Mouse (Mus musculus) testis, adult 2 months (tissue): ENCODE measurements around the gene Rccd1.

Source experiments
- CTCF ChIP-seq: fragments of 200-500 bp; IDR thresholded peaks from 2 replicates; pipeline ENCODE4 v1.5.1; 2012; ENCODE audit warnings: low read depth, mild to moderate bottlenecking, inconsistent platforms, low read length, moderate library complexity; ENCODE audit not compliant: control insufficient read depth, insufficient read depth, insufficient replicate concordance
- POLR2A ChIP-seq: fragments of 200-500 bp; IDR thresholded peaks from 2 replicates; pipeline ENCODE4 v1.6.1; 2012; ENCODE audit warnings: low read depth, mild to moderate bottlenecking, inconsistent platforms, low read length, moderate library complexity; ENCODE audit not compliant: control insufficient read depth

DNA sequence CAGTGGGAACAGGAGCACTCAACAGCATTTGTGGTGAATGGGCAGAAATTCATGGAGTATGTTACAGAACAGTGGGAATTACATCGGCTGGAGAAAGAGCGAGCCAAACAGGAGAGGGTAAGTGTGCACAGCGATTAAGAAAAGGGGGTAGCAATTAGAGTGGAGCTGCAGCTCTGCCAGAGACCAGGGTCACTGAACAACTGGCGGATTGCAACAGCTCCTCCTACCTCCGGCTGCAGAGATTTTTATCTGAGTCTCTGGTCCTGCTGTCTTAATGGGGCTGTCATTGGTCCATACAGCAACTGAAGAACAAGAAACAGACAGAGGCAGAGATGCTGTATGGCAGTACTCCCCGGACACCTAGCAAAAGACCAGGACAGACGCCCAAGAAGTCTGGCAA, 13.5 kb downstream of the Rccd1 start:
- TF ChIP-seq POLR2A = no peak
- no peak for TF ChIP-seq CTCF
